Mouse (Mus musculus) CH12.LX (cell line): ENCODE measurements around the gene Hipk1. TPM values are rescaled to one million over a fixed set of nuclear protein-coding genes. Genes with fewer than 3 reads are reported as not detected.

Source experiments
- DNase-seq: peaks from one replicate; pipeline ENCODE4 v3.0.0-alpha.2; 2013; ENCODE audit errors: extremely low read depth
- H3K27ac ChIP-seq: 2 replicates; pipeline ENCODE4 v1.5.1; 2012; ENCODE audit warnings: low read depth, mild to moderate bottlenecking, control low read depth, moderate library complexity; ENCODE audit not compliant: insufficient read depth
- H3K27me3 ChIP-seq: replicated peaks from 2 replicates; pipeline ENCODE3; 2012; ENCODE audit warnings: inconsistent platforms
- H3K36me3 ChIP-seq, 2 experiments: replicated peaks in 1 of 2; 2 replicates each; pipeline versions ENCODE3 to v1.6.1; 2012; ENCODE audit warnings: inconsistent platforms in 1 of 2, low read length in 1 of 2, mild to moderate bottlenecking in 1 of 2, mixed read lengths in 1 of 2, moderate library complexity in 1 of 2; ENCODE audit not compliant: control insufficient read depth in 1 of 2, insufficient read depth in 1 of 2
- H3K4me1 ChIP-seq, 2 experiments: 2 replicates each; pipeline ENCODE4 v1.6.1; 2012; ENCODE audit warnings: inconsistent platforms in 1 of 2, moderate library complexity in 1 of 2; ENCODE audit not compliant: insufficient read depth in 2 of 2, control insufficient read depth in 1 of 2
- H3K4me2 ChIP-seq: 2 replicates; pipeline ENCODE4 v1.6.1; 2012; ENCODE audit warnings: low read depth, mild to moderate bottlenecking, control low read depth; ENCODE audit not compliant: poor library complexity, insufficient read depth, severe bottlenecking
- H3K4me3 ChIP-seq, 3 experiments: fragments of 150-350 bp in 1 of 3; sonication (generic) in 1 of 3; replicated peaks in 1 of 3; 2 replicates each; pipeline versions ENCODE3 to v1.5.1; 2011 to 2012; ENCODE audit warnings: low read depth in 2 of 3, low read length in 2 of 3, mild to moderate bottlenecking in 2 of 3, moderate library complexity in 2 of 3, control low read depth in 1 of 3, improper control_type of control experiment in 1 of 3, inconsistent platforms in 1 of 3, mixed read lengths in 1 of 3; ENCODE audit not compliant: poor library complexity in 1 of 3
- H3K79me2 ChIP-seq: replicated peaks from 2 replicates; pipeline ENCODE4 v1.6.1; 2012; ENCODE audit warnings: mild to moderate bottlenecking, moderate library complexity; ENCODE audit not compliant: control insufficient read depth, poor library complexity, insufficient read depth, severe bottlenecking; ENCODE audit errors: extremely low read depth
- H3K9ac ChIP-seq: 2 replicates; pipeline ENCODE4 v1.6.1; 2012; ENCODE audit warnings: low read depth, mild to moderate bottlenecking, control low read depth, moderate library complexity; ENCODE audit not compliant: insufficient read depth
- H3K9me3 ChIP-seq: replicated peaks from 2 replicates; pipeline ENCODE3; 2012; ENCODE audit warnings: low read length, inconsistent platforms, mixed read lengths
- BHLHE40 ChIP-seq: IDR thresholded peaks from 2 replicates; pipeline ENCODE4 v1.6.1; 2011; ENCODE audit warnings: mild to moderate bottlenecking, low read depth, low read length, improper control_type of control experiment
- CHD2 ChIP-seq: IDR thresholded peaks from 2 replicates; pipeline ENCODE4 v1.6.1; 2011; ENCODE audit warnings: low read length, improper control_type of control experiment
- CTCF ChIP-seq, 2 experiments: IDR thresholded peaks in 1 of 2; conservative IDR thresholded peaks in 1 of 2; 2 replicates each; pipeline ENCODE4 v1.5.1; 2011 to 2012; ENCODE audit warnings: low read depth in 2 of 2, low read length in 2 of 2, improper control_type of control experiment in 1 of 2, inconsistent platforms in 1 of 2, mild to moderate bottlenecking in 1 of 2, moderate library complexity in 1 of 2
- E2F4 ChIP-seq: IDR thresholded peaks from 2 replicates; pipeline ENCODE4 v1.6.1; 2011; ENCODE audit warnings: low read depth, low read length, improper control_type of control experiment; ENCODE audit not compliant: insufficient replicate concordance
- GABPA ChIP-seq: IDR thresholded peaks from 2 replicates; pipeline ENCODE4 v1.6.1; 2012; ENCODE audit warnings: low read depth, low read length, improper control_type of control experiment, inconsistent platforms; ENCODE audit not compliant: insufficient replicate concordance
- HCFC1 ChIP-seq: IDR thresholded peaks from 2 replicates; pipeline ENCODE4 v1.6.1; 2012; ENCODE audit warnings: low read depth, mild to moderate bottlenecking, inconsistent platforms, low read length, improper control_type of control experiment
- JUN ChIP-seq: IDR thresholded peaks from 2 replicates; pipeline ENCODE4 v1.6.1; 2011; ENCODE audit warnings: low read depth, mild to moderate bottlenecking, low read length, improper control_type of control experiment, moderate library complexity; ENCODE audit not compliant: insufficient read depth
- MXI1 ChIP-seq: IDR thresholded peaks from 2 replicates; pipeline ENCODE4 v1.6.1; 2011; ENCODE audit warnings: mild to moderate bottlenecking, low read depth, low read length, improper control_type of control experiment
- NRF1 ChIP-seq: IDR thresholded peaks from 2 replicates; pipeline ENCODE4 v1.6.1; 2014; ENCODE audit warnings: low read depth, mild to moderate bottlenecking, inconsistent platforms, low read length, improper control_type of control experiment, moderate library complexity
- PAX5 ChIP-seq: IDR thresholded peaks from 2 replicates; pipeline ENCODE4 v1.6.1; 2012; ENCODE audit warnings: low read length, inconsistent platforms, mixed read lengths
- POLR2A ChIP-seq: IDR thresholded peaks from 2 replicates; pipeline ENCODE4 v1.6.1; 2011; ENCODE audit warnings: low read depth, mild to moderate bottlenecking, improper control_type of control experiment, low read length
- SIN3A ChIP-seq: IDR thresholded peaks from 2 replicates; pipeline ENCODE4 v1.6.1; 2012; ENCODE audit warnings: low read length, improper control_type of control experiment, inconsistent platforms
- TCF12 ChIP-seq: IDR thresholded peaks from 2 replicates; pipeline ENCODE4 v1.6.1; 2014; ENCODE audit warnings: low read depth, mild to moderate bottlenecking, inconsistent platforms, low read length, improper control_type of control experiment
- USF1 ChIP-seq: IDR thresholded peaks from 2 replicates; pipeline ENCODE4 v1.6.1; 2014; ENCODE audit warnings: low read depth, mild to moderate bottlenecking, inconsistent platforms, low read length, improper control_type of control experiment
- USF2 ChIP-seq: conservative IDR thresholded peaks from 2 replicates; pipeline ENCODE4 v1.6.1; 2011; ENCODE audit warnings: low read depth, low read length, improper control_type of control experiment
- ZC3H11A ChIP-seq: IDR thresholded peaks from 2 replicates; pipeline ENCODE4 v1.6.1; 2012; ENCODE audit warnings: low read depth, mild to moderate bottlenecking, inconsistent platforms, low read length, improper control_type of control experiment
- ZNF384 ChIP-seq: IDR thresholded peaks from 2 replicates; pipeline ENCODE4 v1.6.1; 2012; ENCODE audit warnings: low read depth, low read length, improper control_type of control experiment, inconsistent platforms
- dilution Hi-C: fragments of 300-500 bp; cut with MboI; formaldehyde crosslinking; loops from 2 replicates; pipeline ENCODE4 v1.14.3; 2020; ENCODE audit warnings: low sequenced_read_pairs; ENCODE audit not compliant: extremely low pct_unique_long_range_greater_than_20kb, extremely low pct_ligation_motif_present
- in situ Hi-C: fragments of 300-500 bp; cut with MboI; formaldehyde crosslinking; loops from 3 replicates; pipeline ENCODE4 v1.14.3; 2019; ENCODE audit warnings: low sequenced_read_pairs, low pct_ligation_motif_present, low pct_unique_long_range_greater_than_20kb, mixed read lengths
- polyA plus RNA-seq: library from polyadenylated mRNA; unstranded; fragments of >175 nt; gene quantifications from 2 replicates; pipeline ENCODE4 v1.2.1, GENCODE M21; 2012; ENCODE audit warnings: low read depth; ENCODE audit not compliant: insufficient read length
- total RNA-seq, 2 experiments: library from RNA; depleted of rRNA; stranded (reverse); fragments of 300-350 nt in 1 of 2; fragments of >200 nt in 1 of 2; gene quantifications; 2 replicates each; pipeline ENCODE4 v1.2.3; 2012 to 2014

Hipk1 gene
- total and polyA plus RNA-seq, 3 experiments = 26.2 to 35.9 (median 32.7) TPM

DNA sequence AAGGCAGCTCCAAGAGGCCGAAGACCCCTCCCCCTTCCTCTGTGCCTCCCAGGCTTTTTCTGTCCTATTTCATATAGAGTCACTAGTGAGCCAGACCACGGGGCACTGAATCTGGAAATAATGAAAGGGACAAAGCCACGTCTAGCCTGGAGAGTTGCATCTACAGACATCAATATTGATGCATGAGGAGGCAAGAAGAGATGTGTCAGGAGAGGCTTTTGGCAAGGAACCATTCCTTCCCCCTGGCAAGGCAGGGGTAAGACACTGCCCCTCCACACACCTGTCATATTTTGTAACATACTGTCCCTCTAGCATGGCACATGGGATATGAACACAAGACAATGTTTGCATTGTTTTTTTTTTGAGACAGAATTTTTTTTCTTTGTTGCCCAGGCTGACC, 64.7 kb downstream of the Hipk1 start:
- H3K9me3 ChIP-seq = no peaks in the 10 kb centered on the region
- peaks cover 11 to 41% of the 10 kb centered on the region in 2 experiments; a peak in 3 of 4 replicates for H3K4me1 ChIP-seq
- H3K9ac ChIP-seq = no peak overlapping the region
- no peak for TF ChIP-seq E2F4
- no peak for TF ChIP-seq USF2
- TF ChIP-seq HCFC1 = no peak
- TF ChIP-seq PAX5 = no peak
- TF ChIP-seq ZC3H11A = no peak
- no peak for TF ChIP-seq POLR2A
- no peak for TF ChIP-seq GABPA
- TF ChIP-seq NRF1 = no peak
- TF ChIP-seq JUN = no peak
- TF ChIP-seq ZNF384 = no peak
- no peak for TF ChIP-seq MXI1
- no peak for TF ChIP-seq CHD2
- no peak for TF ChIP-seq SIN3A
- TF ChIP-seq BHLHE40 = no peak
- no peaks in the 10 kb centered on the region for H3K27me3 ChIP-seq
- no peaks in the 10 kb centered on the region for H3K79me2 ChIP-seq
- dilution Hi-C loops (no loop called here), in situ Hi-C loops (no loop called here)
- no peak overlapping the region for H3K27ac ChIP-seq
- H3K36me3 ChIP-seq = no peaks in the 10 kb centered on the region
- no peak overlapping the region for H3K4me3 ChIP-seq
- H3K4me2 ChIP-seq = no peak overlapping the region
- no peak for DNase-seq

DNA sequence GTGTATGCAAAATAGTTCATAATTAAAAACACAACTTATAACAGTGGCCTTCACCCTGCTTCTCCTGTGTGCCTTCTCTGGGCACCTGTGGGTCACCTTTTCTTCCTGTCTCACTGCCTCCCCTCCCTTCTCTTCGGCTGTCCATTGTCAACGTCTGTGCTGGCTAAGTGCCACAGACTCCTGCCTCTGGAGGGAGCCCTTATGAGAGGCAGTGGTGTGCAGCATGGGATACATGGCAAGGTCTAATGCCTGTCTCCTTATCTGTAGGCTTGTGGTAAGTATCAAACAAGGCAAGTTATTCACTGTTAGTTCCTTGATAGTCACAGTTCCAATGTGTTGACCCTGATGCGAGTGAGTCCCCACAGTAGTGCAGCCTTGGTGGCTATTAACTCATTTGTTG, 67.2 kb downstream of the Hipk1 start:
- DNase-seq = no peak

More for the DNA sequence above, 67.2 kb downstream of the Hipk1 start:
- Histone ChIP-seq H3K27me3 (no peaks in the 10 kb centered on the region), H3K79me2 (no peaks in the 10 kb centered on the region), H3K4me3 (no peak overlapping the region), H3K4me1 (peaks cover 11 to 17% of the 10 kb centered on the region in 2 experiments; a peak in 3 of 4 replicates), H3K27ac (no peak overlapping the region), H3K4me2 (no peak overlapping the region), H3K36me3 (no peaks in the 10 kb centered on the region), H3K9me3 (peaks cover 2% of the 10 kb centered on the region), H3K9ac (no peak overlapping the region)
- TF ChIP-seq TCF12 = no peak
- TF ChIP-seq MXI1 = no peak
- TF ChIP-seq USF1 = no peak
- TF ChIP-seq CTCF (conservative IDR thresholded peaks at IDR 0.05 in 1 of 2, IDR thresholded peaks at IDR 0.05 in 1 of 2; ENCODE audit: low read depth in 2 of 2, low read length in 2 of 2) = peak in 1 of 2 experiments; percentile 37; a peak in 2 of 4 replicates
- in situ Hi-C loops (no loop called here), dilution Hi-C loops (no loop called here)
